Mouse (Mus musculus): Measurements from ENCODE around the gene Olfr313.
"Not testable (repeated sequence)": the region's sequence is repeated elsewhere in the genome, so short reads cannot be mapped to it uniquely, and the experiment has no call there.

The Olfr313 gene

DNA sequence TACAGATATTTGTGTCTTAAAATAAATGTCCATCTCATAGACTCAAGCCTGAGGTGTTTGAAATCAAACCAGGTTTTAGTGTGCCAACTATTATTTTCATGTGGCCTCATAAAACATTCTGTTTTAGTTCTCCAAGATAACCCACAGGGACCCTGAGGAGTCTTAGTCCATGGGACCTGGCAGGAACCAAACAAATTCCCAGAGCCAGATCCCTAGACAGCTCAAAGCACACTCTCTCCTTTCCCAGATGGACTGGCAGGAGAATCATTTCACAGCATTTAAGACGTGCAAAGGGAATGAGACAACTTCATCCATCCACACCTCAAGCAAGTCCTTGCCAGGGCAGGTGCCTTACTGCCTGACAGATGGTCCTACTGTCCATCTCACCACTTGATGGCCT lies at the start of gene Olfr313:
Gene Olfr313 (plus strand): TSS at position 301 of the 400 bp plus-strand sequence.
- DNase-seq: not testable (repeated sequence)

DNA sequence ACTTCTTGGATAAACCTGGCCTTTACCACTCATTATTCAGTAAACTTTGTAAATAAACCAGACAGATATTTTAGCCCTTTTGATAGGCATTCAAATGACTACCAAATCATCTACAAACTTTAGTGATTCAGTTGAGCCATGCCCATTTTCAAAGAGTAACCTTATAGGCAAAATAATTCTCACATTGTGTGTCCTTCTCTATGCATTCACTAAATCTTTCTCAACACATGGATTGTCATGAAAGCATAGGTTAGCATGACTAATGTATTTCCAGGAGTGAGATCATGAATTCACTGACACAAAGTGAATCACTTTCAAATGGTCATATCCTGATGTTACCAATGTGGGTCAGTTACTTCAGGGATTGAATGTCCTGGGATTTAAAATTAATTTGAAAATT lies 41.9 kb upstream of the Olfr313 start, which contains the start of gene Olfr315:
Gene Olfr315 (plus strand): TSS at position 301 of the 400 bp plus-strand sequence.
- DNase-seq: no peak

- DNase-seq: no peak
Observed at GRCm38 (mm10) chr11:58782480-58783089, 32.2 kb upstream of the Olfr313 start, which contains the start of gene Olfr314. TSS of gene Olfr314 (plus strand) at chr11:58782952.

- no peak for DNase-seq
Observed at GRCm38 (mm10) chr11:58784182-58784581, 30.6 kb upstream of the Olfr313 start.

DNA sequence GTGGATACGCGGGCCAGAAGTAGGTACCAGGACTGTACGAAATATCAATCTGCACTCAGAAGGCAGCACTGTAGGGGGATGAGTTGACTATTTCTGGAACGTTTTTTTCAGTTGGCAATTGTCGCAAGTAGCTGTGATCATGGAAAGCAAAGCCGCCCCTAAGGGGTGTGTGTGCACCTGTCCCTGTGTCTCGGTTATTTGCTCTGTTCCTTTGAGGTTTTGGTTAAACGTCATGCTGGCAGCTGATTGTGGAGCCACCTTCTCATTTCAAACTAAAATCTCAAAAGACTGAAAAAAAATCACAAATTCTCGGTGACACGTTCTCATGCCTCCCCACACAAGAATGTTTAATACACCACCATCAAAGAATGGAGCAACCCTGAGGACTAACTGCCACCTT lies 27.1 kb upstream of the Olfr313 start:
- no peak for DNase-seq

GRCm38 (mm10) chr11:58788346-58788745 lies 26.5 kb upstream of the Olfr313 start:
- no peak for DNase-seq

- DNase-seq: no peak
Observed at GRCm38 (mm10) chr11:58789532-58789931, 25.3 kb upstream of the Olfr313 start.

DNA sequence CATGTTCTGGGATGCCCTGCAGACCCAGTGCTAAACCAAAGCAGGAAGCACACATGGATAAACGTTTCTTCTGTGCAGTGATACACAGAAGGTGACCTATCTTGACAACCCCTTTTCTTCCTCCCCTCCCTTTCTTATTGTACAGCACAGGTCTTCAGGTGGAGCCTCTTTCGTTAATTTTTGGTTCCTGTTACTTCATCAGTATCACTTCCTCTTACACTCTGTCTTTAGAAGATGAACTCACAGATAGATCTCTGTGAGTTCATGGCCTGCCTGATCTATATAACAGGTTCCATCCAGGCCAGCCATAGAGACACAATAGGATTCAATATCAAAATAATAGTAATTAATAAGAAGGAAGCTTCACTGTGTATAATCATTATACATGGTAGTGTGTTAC lies 24.7 kb upstream of the Olfr313 start:
- DNase-seq: no peak

DNA sequence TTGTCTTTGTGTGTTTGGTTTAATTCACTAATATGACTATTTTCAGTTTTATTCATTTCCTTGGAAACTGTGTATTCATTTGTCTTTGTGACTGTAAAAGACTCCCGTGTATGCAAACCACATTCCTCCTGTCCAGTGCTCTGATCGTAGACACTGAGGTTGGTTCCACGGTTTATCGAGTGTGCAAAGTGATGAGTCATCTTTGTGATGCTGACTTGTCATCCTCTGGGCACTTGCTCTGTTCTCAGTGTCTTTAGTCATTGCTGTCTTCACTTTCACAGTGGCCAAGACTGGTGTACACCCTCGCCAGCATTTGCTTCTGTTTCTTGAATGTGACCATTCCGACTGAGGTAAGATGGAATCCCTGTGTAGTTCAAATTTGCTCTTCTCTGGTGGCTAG lies 24.2 kb upstream of the Olfr313 start:
- no peak for DNase-seq

GRCm38 (mm10) chr11:58795856-58796255 lies 18.9 kb upstream of the Olfr313 start:
- DNase-seq: no peak

DNA sequence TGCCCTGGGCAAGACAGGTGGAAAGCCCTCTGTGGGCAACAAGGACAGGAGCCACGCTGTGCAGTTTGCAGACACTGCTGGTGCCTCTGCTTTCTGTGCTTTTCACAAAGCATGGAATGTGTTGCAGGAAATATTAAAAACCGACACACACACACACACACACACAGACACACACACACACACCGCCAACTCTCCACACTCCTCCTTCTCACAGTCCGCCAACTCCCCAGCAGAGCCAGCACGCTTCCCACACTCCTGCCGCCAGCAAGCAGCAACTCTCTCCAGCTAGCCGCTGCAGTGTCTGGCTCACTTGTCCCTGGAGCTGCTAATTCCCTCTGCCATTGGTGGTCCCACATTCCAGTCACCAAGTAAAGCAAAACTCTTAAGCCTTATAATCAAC lies 17.9 kb upstream of the Olfr313 start:
- DNase-seq: no peak

- DNase-seq: no peak
Observed at GRCm38 (mm10) chr11:58799747-58800146, 15.1 kb upstream of the Olfr313 start.

DNA sequence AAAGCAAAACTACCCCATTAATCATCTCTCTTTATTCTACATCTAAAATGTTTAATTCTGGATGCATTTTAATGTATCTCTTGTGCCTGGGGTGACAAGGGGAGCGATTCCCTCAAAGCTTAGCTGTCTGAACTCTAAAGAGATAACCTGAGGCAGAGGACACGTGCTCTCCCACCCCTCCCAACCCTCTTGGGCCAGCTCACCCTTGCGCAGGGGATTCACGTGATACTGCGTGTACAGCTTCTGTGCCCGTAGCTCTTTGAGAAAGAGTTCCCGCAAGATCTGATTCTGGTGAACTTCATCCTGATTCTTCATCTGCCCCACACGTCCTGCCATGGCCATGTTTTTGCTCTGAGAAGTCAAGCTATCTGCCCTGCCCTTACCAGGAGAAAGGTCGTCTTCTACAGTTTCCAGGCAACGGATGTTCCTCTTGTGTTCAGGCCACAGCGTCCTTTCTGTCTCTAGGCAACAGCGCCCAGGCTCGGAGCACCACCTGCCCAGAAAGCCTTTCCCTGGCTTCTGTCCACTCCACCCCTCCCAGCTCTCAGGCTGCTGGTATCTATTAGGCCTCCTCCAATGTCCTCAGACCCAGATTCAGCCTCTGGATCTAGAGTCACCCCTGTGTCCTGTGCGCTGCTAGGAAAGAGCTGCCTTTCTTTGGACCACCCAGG lies 13.1 kb upstream of the Olfr313 start, which contains the start of gene Fam183b:
Gene Fam183b (minus strand): TSS at position 403 of the 671 bp plus-strand sequence.
- peak; percentile 10 for DNase-seq

DNA sequence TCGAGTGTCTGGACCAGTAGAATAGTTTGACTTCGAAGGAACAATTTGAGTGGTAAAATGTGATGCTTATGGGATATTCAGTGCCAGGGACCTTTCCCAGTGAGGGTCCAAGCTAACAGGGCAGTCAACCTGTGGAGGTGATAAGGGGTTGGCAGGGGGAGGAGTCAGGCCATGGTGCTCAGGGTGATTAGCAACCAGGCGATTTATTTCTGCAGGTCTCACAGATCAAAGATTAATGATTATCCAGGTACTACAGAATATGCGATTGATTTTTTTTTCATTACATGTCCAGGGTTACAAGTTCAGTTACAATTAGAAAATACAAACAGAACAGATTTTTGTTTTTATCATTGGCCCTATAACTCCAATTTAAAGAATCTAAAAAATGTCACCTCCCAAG lies 10.9 kb upstream of the Olfr313 start:
- DNase-seq: no peak

DNA sequence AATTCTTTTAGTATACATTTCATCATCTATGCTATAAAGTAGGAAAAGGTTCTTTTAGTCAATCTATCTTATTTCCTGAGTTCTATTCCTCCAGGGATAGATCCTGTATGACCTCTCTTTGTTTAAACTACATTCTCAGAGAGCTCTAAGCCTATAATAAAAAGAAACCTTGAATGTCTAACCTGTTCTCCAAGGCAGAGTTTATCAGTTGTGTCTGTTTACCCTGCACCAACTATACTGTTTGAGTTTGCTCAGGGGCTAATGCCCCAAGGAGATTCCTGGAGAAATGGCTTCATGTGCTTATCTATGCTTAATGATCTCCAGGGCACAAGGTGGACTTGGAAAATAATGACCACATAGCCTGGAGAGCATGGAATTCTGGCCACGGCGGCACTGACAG lies 10.4 kb upstream of the Olfr313 start:
- DNase-seq: no peak

DNA sequence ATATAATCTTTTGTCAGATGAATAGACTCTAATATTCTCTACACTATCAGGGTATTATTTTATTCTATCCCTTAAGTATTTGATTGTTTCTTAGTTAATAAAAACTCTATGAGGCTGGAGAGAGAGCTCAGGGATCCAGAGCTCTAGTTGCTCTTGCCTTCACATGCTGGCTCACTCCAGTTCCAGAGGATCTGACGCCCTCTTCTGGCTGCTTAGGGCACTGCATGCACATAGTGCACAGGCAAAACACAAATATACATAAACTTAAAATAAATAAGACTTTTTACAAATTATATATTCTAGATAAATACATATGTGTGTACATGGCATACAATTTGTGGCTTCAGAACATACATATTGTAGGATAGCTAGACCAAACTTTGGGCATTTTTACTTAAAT lies 2.8 kb upstream of the Olfr313 start:
- no peak for DNase-seq

DNA sequence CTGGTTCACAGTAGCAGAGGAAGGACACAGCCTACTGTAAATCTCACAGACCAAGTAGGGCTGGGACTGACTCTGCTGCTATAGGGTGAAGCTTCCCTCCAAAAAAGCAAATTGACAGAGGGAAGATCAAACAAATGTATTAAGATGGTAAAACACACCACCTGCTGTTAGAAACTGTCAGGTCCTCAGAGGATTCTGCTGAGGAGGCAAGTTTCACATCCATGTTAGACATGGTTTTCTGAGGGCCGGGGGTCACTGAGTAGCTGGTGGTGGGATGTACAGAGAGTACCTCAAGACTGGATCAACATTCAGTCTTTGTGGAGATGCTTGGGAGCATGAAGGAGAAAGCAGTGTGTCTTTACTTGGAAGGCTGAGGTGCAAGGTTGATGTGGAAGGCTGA lies 876 bp downstream of the Olfr313 start:
- DNase-seq: no peak

DNA sequence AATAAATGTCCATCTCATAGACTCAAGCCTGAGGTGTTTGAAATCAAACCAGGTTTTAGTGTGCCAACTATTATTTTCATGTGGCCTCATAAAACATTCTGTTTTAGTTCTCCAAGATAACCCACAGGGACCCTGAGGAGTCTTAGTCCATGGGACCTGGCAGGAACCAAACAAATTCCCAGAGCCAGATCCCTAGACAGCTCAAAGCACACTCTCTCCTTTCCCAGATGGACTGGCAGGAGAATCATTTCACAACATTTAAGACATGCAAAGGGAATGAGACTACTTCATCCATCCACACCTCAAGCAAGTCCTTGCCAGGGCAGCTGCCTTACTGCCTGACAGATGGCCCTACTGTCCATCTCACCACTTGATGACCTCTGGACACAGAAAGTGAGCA lies 14.1 kb downstream of the Olfr313 start, which contains the start of gene Olfr312:
Gene Olfr312 (plus strand): TSS at position 301 of the 400 bp plus-strand sequence.
- not testable (repeated sequence) for DNase-seq

DNA sequence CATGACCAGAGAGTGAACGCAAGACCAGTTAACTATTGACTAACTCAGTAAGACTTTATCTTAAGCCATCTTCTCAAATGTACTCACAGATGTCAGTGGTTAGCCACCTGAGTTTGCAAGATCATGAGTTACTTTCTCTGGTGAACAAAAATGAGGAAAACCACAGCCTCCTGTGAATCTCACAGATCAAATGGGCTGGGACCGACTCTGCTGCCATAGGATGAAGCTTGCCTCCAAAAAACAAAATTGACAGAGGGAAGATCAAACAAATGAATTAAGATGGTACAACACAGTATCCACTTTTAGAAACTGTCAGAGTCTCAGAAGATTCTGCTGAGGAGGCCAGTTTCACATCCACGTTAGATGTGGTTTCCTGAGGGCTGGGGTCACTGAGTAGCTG lies 15.0 kb downstream of the Olfr313 start:
- DNase-seq: no peak

DNA sequence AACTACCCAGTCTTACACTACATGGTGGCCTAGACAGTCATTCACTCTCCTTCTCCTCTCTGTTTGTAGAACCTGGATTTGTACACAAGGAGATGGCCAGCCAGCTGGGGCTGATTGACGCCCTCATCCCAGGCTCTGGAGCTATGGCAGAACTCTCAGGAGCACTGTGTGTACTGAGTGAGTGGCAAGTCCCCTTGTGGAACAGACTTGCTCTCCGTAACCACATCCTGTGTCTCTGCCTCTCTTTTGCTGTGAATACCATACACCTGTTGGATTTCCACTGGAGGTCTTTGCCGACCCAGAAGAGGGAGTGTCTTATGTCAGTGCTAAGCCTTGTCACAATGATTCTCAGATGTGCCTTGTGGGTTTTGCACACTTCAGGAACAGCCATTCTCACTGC lies 17.7 kb downstream of the Olfr313 start:
- DNase-seq: not testable (repeated sequence)

DNA sequence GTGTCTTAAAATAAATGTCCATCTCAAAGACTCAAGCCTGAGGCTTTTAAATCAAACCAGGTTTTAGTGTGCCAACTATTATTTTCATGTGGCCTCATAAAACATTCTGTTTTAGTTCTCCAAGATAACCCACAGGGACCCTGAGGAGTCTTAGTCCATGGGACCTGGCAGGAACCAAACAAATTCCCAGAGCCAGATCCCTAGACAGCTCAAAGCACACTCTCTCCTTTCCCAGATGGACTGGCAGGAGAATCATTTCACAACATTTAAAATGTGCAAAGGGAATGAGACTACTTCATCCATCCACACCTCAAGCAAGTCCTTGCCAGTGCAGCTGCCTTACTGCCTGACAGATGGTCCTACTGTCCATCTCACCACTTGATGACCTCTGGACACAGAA lies 24.2 kb downstream of the Olfr313 start, which contains the start of gene Olfr311:
Gene Olfr311 (plus strand): TSS at position 301 of the 400 bp plus-strand sequence.
- DNase-seq: not testable (repeated sequence)

DNA sequence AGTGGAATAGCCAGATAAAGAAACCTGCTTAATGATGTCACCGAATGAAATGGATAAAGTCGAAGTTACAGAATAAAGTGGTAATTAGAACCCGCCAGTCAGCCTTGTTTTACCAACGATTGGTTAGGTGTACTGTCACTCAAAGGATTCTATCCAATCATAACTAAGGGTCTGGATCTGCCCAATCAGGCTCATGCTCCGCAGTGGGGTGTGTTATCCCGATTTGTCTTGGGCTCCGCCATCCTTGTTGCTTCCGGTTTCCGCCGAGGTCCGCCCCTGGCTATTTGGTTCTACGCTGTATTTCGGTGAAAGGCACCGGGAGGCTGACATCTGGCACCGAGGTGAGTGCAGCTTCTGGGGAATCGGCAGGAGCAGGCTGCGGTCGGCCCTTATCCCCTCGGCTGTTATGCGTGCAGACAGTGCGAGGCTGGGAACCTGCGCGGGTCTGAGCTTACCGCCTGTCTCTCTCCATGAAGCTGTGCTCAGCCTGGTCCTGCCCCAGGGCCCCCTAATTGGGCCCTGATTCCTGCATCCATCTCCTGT lies 32.2 kb downstream of the Olfr313 start, which contains the start of gene Gm12258:
Gene Gm12258 (plus strand): TSS at position 240 of the 543 bp plus-strand sequence.
- peak; percentile 90 for DNase-seq

DNA sequence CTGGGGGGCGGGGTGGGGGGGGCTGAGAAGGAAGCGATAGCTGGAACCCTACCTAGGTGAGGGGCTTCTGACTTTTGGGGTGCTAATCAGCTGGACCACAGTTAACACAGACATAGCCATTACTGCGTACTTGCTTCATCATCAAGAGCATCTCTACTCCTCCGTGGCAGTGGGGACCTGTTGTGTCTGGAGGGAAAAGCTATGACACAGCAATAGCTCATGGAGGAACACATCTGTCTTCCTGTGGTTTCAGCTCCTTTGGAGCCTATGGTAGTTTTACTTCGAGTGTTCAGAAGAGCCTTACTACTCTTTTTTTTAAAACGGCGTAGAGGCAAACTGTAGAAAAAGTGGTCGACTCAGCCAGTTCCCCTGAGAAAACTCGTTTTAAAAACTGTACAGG lies 32.8 kb downstream of the Olfr313 start:
- DNase-seq: no peak

- no peak for DNase-seq
Observed at GRCm38 (mm10) chr11:58849731-58850130, 34.9 kb downstream of the Olfr313 start.

All from cerebellum, adult 11-12 months (tissue).